Mouse (Mus musculus): ENCODE results near the gene Snx7.

Gene Snx7

DNA sequence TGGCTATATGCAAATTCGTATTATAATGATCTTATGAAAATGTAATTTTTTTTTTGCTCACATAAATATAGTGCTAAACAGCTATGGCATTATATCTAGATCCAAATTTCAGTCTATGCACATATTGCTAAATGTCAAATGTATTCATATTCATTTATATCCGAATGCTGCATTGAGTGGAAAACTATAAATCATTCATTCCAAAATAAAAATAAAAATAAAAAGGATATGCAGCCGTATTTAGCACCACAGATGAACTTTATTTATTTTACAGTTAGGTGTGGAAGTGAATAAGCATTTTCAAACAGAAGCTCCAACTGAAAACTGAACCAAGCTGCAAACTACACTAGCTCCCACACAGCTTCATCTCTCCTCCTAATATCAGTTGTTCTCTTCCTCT is 45.5 kb downstream of the Snx7 start:
- DNase-seq (ENCODE audit: inconsistent age in 2 of 2, low spot score in 1 of 2): no peak

DNA sequence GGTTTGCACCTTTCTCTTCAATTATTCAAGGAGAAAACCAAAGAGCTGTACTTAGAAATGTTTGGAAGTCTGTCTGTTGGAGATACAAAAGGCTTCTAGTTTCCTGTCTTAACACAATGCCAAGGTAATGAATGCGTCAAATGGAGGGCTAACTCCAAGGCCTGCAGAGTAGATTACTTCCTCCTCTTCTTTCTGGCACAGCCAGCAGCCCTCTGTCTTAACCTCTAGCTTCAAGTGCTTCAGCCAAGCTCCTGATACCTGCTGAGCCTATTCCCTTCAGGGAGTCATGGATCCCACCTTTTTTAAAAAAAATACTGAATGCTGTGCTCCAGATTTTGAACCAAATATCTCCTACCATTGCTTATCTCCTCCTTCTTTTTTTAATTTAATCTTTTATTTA is 51.1 kb downstream of the Snx7 start:
- no peak for DNase-seq (ENCODE audit: inconsistent age in 2 of 2, low spot score in 1 of 2)

DNA sequence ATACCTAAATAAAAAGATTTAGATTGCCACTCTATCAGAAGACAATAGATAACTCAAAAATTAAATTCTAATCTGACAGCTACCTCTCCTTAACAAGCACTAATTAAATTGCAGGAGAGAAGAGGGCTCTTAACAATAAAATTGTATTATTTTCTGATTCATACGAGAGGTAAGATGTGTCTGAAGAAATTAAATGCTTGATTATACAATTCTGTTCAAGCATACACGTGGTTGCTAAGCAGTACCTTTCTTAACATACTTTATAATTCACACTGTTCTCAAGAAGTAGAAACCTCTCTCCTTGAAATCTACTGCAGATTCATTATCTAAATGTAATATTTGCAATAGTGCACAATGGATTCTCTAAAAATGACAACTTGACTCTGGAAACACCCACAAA is 54.5 kb downstream of the Snx7 start:
- no peak for DNase-seq (ENCODE audit: inconsistent age in 2 of 2, low spot score in 1 of 2)

DNA sequence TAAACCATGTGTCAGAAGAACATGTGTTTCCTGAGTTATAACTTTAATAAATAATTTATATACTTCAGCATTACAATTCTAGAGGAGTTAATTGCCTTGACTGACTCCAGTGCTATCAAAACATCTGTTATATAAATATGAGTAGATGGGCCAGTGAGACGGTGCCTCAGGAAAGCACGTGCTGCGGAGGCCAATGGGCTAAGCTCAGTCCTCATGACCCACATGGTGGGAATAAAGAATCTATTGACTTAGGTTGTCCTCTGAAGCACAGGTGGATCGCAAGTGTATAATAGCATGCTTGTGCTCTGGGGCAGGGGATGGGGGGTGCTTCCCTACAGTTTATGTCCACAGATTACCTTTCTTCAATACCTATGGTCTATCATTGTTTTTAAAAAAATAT is 56.6 kb downstream of the Snx7 start:
- no peak for DNase-seq (ENCODE audit: inconsistent age in 2 of 2, low spot score in 1 of 2)

DNA sequence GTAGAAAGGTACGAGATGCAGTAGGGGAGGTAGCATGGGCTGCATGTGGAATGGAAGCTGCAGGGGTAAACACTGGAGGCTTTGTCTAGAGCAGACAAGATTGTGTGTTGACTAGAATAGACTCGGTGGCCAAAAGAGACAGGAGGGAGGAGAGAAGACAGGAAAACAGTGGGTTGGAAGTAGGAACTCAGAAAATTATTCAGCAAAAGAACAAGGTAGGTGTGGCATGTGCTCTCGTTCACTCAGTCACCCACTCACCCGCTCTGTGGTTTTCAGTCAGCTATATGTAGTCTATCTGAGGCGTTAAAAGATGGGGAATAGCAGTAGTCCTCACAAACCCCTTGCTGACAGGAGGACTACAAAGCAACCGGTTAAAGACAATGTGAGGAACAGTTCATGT is 63.0 kb downstream of the Snx7 start:
- DNase-seq (ENCODE audit: inconsistent age in 2 of 2, low spot score in 1 of 2): no peak

DNA sequence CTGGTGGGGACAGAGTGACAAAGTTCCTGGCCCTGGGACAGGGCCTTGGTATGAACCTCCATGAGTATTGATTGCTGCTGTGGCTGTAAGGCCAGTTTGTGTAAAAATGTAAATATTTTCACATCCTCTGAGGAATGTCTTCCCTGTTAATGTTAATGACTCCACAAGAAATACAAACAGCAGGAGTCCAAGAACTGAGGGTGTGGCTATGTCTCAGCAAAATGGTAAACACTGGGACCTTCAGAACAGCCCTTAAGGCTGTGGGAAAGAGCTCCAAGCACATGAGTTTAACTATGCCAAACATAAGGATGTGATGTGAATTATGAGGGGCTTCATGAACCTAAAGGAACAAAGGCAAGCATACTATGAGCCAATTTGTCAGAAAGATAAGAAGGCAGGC is 74.2 kb downstream of the Snx7 start:
- DNase-seq (ENCODE audit: inconsistent age in 2 of 2, low spot score in 1 of 2): no peak

DNA sequence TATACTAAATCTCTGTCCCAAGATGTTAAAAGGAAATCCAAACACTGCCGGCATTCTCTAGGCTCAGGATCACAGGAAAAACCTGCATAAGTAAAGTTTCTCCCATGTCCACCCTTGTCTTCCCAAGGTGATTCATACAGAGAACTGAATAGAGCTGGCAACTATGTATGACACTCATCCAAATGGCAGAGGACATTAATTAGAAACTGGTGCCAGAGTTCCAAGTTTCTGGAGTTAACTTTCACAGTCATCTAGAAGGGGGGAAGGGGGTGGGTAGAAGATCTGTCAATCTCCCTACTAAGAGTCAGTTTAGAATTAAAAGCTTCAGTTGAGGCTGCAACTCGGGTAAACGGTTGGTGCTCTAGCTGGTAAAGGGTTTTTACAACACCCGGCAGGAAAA is 76.8 kb downstream of the Snx7 start:
- DNase-seq (ENCODE audit: inconsistent age in 2 of 2, low spot score in 1 of 2): no peak

DNA sequence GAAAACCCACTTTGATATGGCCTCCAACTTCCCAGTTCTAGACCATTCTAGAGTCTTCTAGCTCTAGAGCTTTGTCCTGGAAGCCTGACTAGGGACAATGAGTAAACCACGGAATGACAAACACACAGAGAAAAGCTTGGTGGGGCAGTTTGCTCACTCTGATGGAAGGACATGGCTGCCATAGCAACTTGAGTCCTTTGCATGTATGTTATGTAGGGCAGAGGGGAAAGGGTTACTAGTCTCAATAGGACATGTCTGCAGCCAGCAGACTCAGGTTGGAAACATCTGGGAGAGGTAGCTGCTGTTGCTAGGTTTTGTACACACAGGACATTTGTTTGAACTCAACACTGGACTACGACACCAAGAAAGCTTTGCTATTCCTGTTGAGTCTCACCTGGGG is 77.5 kb downstream of the Snx7 start:
- no peak for DNase-seq (ENCODE audit: inconsistent age in 2 of 2, low spot score in 1 of 2)

DNA sequence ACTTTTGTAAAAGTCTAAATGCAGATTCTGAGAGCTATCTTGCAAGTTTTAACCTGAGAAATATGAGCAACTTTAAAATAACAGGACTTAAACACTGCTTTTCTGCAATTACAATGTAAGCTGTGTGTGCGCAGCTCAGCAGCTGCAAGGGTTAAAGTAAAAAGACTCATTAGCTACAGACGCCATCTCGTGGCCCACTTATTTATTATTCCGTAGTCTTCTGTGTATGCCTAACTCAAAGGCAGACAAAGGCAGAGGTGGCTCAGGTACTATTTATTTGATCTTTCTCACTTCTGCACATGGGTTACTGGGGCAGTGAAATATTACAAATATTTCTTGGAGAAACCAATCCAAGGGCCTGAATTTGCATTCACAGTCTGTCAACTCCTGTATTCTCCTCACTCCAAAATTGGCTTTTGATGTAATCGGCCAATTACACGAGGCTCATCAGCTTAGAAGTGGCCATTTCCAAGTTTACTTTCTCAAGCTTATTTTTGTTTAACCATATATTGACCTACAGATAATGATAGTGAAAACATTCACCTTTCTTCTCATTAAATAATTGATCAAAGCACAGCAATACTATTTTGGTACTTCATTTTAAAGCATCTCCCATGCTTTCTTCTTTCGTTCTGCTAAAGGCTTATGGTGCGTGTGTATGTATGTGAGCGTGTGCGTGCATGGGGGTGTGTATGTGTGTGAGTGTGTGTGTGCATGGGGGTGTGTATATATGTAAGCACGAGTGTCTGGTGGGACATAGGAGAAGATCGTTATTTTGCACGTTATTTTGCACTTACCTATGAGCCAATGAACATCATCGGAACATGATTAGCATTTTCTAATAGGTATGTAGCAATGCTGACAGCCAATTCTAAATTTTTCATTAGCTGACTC is 79.7 kb downstream of the Snx7 start:
- DNase-seq (ENCODE audit: inconsistent age in 2 of 2, low spot score in 1 of 2): peak in 1 of 2 experiments; percentile 65

DNA sequence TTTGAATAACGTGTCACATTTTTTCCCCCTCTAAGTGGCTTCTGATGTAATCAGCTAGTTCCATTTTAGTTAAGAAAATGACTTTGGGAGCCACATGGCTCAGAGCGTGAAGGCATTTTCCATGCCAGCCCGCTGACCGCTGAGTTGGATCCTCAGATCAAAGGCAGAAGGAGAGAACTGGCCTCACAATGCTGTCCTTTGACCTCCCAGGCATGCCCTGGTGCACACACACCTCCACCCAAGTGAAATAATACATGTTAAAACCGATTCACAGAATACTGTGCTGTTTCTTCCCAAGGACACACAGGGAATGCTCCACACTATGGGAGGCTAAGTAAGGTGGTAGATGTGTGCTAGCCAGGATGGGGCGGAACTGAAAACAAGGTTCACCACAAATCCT is 81.5 kb downstream of the Snx7 start:
- peak; percentile 19 to 53 for DNase-seq (ENCODE audit: inconsistent age in 2 of 2, low spot score in 1 of 2)

DNA sequence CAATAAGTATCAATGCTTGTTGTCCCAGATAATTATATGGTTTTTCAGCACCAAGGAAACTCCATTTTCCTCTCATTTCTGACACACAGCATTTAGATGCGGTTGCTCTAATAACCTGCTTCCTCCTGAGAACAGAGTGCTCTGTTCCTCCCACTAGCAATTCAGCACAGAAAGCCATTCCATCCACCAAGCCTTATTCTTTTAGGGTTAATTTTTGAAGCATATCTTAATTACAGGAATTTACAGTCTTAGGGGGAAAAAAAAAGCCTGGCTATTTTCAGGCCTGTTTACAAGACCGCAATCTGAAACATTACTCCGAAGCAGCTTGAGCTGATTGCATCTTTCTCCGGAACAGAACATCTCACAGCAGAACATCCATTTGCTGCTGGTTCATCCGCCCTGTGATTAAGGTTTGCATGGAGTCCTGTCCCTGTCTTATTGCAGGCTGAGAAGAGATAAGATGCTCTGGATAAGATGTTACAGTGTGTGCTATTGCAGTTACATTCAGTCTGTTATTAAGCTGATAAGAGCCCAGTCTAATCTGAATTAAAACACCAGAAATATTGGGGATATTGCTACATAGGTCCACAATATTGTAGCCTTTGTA is 116.5 kb downstream of the Snx7 start:
- DNase-seq (ENCODE audit: inconsistent age in 2 of 2, low spot score in 1 of 2): peak in 1 of 2 experiments; percentile 23

DNA sequence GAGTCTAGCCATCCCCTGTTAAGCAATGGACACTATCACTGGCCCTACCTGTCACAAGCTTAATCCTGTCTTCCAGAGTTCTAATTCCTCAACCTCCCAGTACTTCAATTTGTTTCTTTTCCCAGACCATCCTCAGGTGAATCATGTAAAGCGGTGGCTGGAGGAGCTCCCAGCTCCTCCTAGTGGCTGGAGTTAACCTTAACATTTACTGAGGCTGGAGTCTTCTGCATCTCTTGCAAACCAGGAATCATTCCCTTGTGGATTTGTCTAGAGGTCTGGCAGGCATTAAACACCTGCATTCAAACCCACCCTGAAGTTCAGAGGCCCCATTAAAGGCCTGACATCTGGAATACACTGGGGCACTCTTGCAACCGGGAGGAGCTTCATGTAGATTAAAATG is 117.1 kb downstream of the Snx7 start:
- no peak for DNase-seq (ENCODE audit: inconsistent age in 2 of 2, low spot score in 1 of 2)

DNA sequence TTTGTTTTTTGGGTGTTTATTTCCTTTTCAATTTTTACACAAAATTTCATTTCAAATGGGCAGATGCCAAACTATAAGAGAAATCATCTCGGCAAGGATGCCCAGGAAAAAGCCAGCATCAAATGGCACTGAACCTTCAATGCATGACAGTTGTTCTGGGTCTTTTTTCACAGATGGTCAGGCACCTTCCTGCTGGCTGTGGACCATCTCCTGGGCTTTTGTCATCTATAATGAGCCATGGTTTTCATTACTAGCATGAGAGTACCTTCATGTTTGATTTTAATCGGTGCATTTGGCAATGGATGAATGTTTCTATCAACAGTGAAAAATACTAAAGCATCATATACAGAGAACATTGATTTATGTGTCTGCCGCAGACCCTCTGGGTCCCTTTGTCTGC is 119.5 kb downstream of the Snx7 start:
- DNase-seq (ENCODE audit: inconsistent age in 2 of 2, low spot score in 1 of 2): no peak

DNA sequence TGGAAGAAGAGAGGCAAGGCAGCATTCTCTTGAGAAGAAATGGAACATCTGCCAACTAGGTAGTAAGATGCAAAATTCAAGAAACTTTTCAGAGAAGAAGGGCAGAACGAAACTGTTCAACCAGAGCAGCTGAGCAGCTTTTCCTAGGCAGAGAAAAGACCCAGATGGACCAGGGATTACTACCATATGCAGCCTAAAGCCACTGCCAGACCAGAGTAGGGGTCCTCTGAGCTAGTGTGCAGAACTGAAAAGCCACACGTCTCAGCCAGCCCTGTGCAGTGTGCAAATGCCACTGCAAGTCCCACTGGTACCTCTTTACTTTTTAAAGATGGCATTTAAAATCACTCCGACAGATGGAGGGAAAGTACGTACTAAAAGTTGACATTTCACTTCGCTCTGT is 129.0 kb downstream of the Snx7 start:
- DNase-seq (ENCODE audit: inconsistent age in 2 of 2, low spot score in 1 of 2): no peak

DNA sequence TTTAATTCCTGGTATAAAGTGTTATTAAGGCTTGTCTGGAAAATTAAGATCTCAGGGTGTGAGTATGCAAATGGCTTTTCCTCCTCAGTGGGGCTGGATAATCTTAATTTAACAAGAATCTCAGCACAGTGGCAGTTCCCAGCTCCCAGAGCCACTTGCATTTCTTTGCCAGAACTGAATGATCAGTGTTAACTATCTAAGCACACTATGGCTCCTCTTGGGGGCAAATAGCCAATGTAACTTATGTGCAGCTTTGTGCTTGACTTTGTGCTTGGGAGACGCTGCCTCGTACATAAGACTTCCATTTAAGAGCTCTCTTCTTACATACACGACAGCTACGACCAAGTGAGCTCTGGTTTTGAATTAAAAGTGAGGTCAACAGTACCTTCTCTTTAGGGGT is 136.1 kb downstream of the Snx7 start:
- DNase-seq (ENCODE audit: inconsistent age in 2 of 2, low spot score in 1 of 2): no peak

Measured in adrenal gland, adult (tissue).